Mouse (Mus musculus) megakaryocyte, embryonic 14.5 days (primary cell): ENCODE results near the gene Pds5a.

Experiments
- FLI1 ChIP-seq: IDR thresholded peaks from 2 replicates; pipeline ENCODE4 v1.6.1; 2012; ENCODE audit warnings: low read length, inconsistent platforms, mixed read lengths
- GATA1 ChIP-seq: IDR thresholded peaks from 3 replicates; pipeline ENCODE4 v1.6.1; 2012; ENCODE audit warnings: mixed read lengths, low read length, inconsistent platforms, borderline replicate concordance

GRCm38 (mm10) chr5:65613152-65613924 is 84.7 kb downstream of the Pds5a start:
- TF ChIP-seq GATA1, result no peak
- TF ChIP-seq FLI1, result no peak
